Mouse (Mus musculus) kidney, postnatal 4 days (tissue): ENCODE data around the gene Cyp4a29.
"Not testable (repeated sequence)": the region's sequence is repeated elsewhere in the genome, so short reads cannot be mapped to it uniquely, and the experiment has no call there.

Source experiments
- DNase-seq, 2 experiments: peaks; one replicate each; pipeline ENCODE4 v3.0.0; 2021; ENCODE audit warnings: mixed read lengths in 2 of 2

Cyp4a29 gene

GRCm38 (mm10) chr4:115241784-115242183 lies at the start of gene Cyp4a29:
Gene Cyp4a29 (plus strand): TSS chr4:115242084.
- no peak for DNase-seq

GRCm38 (mm10) chr4:115232901-115233300 lies 9.0 kb upstream of the Cyp4a29 start:
- DNase-seq, result not testable (repeated sequence)

GRCm38 (mm10) chr4:115236462-115237096 lies 5.3 kb upstream of the Cyp4a29 start:
- peak in 1 of 2 experiments; percentile 2 for DNase-seq

DNA sequence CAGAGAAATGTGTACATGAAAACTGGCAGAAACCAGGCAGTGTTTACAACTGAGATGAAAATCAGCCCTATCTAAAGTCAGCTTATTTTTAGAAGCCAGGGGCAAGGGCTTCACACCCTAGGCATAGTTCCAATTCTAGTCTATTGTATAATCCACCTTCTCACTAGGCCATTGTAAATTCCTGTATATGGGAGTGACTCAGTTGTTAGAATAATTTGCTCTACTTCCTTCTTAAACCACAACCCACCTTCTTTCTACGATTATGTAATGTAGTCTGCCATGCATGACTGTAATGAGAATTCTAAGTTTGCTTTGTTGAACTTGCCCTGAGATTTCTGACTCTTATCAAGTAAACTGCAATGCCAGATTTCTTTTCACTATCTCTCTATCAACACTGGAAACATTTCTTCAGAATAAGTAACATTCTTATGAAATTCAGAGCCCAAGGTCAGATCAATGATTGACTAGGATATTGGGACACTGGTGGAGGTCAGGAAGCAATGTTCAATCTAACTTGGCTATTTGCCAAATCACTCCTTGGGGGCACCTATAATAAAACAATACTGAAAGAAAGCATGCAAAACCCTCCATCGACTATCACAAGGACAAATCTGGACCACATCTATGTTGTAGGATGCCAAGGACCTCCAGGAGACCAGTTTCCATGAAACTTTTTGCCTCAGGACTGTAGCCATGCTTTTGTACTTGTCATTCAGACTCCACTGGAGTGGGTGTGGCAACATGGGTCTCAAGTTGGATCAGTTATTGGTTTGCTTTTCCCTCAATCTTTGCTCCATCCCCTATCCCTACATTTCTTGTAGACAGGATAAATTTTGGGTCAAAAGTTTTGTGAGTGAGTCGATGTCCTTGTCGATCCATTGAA lies 23.0 kb downstream of the Cyp4a29 start:
- DNase-seq, result not testable (repeated sequence)

DNA sequence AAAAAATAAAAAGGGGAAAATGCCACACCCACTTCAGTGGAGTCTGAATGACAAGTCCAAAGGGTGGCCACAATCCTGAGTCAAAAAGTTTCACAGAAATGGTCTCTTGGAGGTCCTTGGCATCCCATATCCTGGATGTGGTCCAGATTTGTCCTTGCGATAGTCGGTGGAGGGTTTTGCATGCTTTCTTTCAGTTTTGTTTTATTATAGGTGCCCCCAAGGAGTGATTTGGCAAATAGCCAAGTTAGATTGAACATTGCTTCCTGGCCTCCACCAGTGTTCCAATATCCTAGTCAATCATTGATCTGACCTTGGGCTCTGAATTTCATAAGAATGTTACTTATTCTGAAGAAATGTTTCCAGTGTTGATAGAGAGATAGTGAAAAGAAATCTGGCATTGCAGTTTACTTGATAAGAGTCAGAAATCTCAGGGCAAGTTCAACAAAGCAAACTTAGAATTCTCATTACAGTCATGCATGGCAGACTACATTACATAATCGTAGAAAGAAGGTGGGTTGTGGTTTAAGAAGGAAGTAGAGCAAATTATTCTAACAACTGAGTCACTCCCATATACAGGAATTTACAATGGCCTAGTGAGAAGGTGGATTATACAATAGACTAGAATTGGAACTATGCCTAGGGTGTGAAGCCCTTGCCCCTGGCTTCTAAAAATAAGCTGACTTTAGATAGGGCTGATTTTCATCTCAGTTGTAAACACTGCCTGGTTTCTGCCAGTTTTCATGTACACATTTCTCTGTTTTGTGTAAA lies 36.5 kb downstream of the Cyp4a29 start:
- DNase-seq, result not testable (repeated sequence)

GRCm38 (mm10) chr4:115280342-115280741 lies 38.5 kb downstream of the Cyp4a29 start:
- no peak for DNase-seq

DNA sequence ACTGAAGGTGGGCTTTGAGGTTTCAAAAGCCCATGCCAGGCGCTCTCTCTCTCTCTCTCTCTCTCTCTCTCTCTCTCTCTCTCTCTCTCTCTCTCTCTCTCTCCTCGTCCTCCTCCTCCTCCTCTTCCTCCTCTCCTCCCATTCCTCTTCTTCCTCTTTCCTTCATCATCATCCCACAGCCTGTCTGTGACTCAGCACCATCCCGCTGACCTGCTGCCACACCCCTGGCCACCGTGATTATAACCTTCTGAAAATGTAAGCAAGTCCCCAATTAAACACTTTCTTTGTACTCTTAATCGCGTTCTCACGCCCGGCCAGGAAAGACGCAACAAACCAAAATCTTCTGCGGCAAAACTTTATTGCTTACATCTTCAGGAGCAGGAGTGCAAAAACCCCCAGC lies 38.9 kb downstream of the Cyp4a29 start:
- not testable (repeated sequence) for DNase-seq

- not testable (repeated sequence) for DNase-seq
These were observed 39.4 kb downstream of the Cyp4a29 start for GRCm38 (mm10) chr4:115281231-115281767.

DNA sequence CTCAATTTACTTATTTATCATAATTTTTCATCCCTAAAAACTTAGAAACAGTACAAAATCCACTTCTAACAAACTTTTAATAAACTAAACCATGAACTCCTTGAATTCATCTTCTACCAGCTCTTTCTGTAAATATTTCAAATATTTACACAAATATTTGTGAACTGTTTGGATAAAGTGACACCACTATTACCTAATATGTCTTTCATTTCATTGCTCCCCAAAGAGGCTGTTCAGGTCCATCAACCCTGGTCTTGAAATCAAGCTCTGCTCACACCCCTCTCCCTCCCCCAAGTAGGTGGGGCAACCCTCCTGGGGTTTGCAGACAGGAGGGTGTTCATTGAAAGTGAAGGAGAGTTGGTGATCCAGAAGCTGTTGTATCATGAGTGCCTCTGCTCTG lies 56.9 kb downstream of the Cyp4a29 start, which contains the start of gene Cyp4a12a:
Cyp4a12a (plus strand) TSS at position 301 of the 400 bp plus-strand sequence.
- not testable (repeated sequence) for DNase-seq
